In genomic region chr16:33723983-33724382, GRCm38 (mm10) we compare ENCODE assay signal across 13 mouse cellular contexts. TPM values are rescaled to one million over a fixed set of nuclear protein-coding genes. Genes with fewer than 3 reads are reported as not detected.
DNase-seq lines count a peak whose midpoint lies in the region; ATAC-seq and TF ChIP-seq lines count a peak whose summit lies in the region.
"Had no signal": no experiment of that assay in that cellular context is flagged by ENCODE, and none has a peak within 500 bp of the region (broad histone marks: within the 10 kb centered on the region; RNA-seq: fewer than 3 reads in every experiment).

No protein-coding gene starts in this region.

- H3K9ac ChIP-seq in intestine, postnatal 0 days (ENCODE audit: low read depth, low read length), result no peak overlapping the region
- no peak overlapping the region for H3K9ac ChIP-seq in intestine, embryonic 16.5 days (ENCODE audit: low read depth, low read length)
- no peak overlapping the region for H3K9ac ChIP-seq in MEL (ENCODE audit: control insufficient read depth, low read depth, low read length, poor library complexity, severe bottlenecking)
- no peak overlapping the region for H3K9ac ChIP-seq in stomach, postnatal 0 days (ENCODE audit: low read length)
- H3K9ac ChIP-seq: midbrain, embryonic 13.5 days; neural tube, embryonic 13.5 days had no signal

- no peaks in the 10 kb centered on the region; the same call in 1 of the 2 replicates for H3K9me3 ChIP-seq in intestine, postnatal 0 days (ENCODE audit: control insufficient read depth)
- H3K9me3 ChIP-seq in intestine, embryonic 16.5 days (ENCODE audit: control insufficient read depth, low read length), result peaks cover 4% of the 10 kb centered on the region; the same call in 1 of the 2 replicates
- no peaks in the 10 kb centered on the region for H3K9me3 ChIP-seq in MEL (replicated peaks; ENCODE audit: insufficient read depth, low read length)
- no peaks in the 10 kb centered on the region for H3K9me3 ChIP-seq in stomach, postnatal 0 days (ENCODE audit: control insufficient read depth, low read length)
- H3K9me3 ChIP-seq: heart, embryonic 10.5 days; midbrain, embryonic 13.5 days; neural tube, embryonic 13.5 days had no signal

- 94% methylated on average over 3 of the region's 3 CpGs for WGBS in intestine, postnatal 0 days
- 97% methylated on average over 3 of the region's 3 CpGs for WGBS in intestine, embryonic 16.5 days
- WGBS in stomach, postnatal 0 days, result 98% methylated on average over 3 of the region's 3 CpGs

- peaks cover 21% of the 10 kb centered on the region for H3K36me3 ChIP-seq in intestine, postnatal 0 days (ENCODE audit: control insufficient read depth, insufficient read depth)
- H3K36me3 ChIP-seq in intestine, embryonic 16.5 days (ENCODE audit: control insufficient read depth, insufficient read depth, low read length), result peaks cover 11% of the 10 kb centered on the region; the same call in 1 of the 2 replicates
- H3K36me3 ChIP-seq in MEL (ENCODE audit: control insufficient read depth in 1 of 2, insufficient read depth in 2 of 2, low read length in 2 of 2), result 0 out of 4 replicates have a peak, but pooled peaks cover 0 to 2% of the 10 kb centered on the region in 2 experiments
- H3K36me3 ChIP-seq in stomach, postnatal 0 days (ENCODE audit: control insufficient read depth, insufficient read depth, low read length), result peaks cover 14% of the 10 kb centered on the region

- TF ChIP-seq CTCF in intestine, postnatal 0 days (IDR thresholded peaks at IDR 0.05; ENCODE audit: low read depth), result peak; percentile 56
- TF ChIP-seq CTCF in MEL (IDR thresholded peaks at IDR 0.05 in 2 of 3, conservative IDR thresholded peaks at IDR 0.05 in 1 of 3; ENCODE audit: control insufficient read depth in 1 of 3, insufficient read depth in 1 of 3, low read depth in 2 of 3, low read length in 3 of 3, poor library complexity in 1 of 3, severe bottlenecking in 1 of 3), result peak; percentile 19 to 65 (median 42); a peak in 4 of 6 replicates
- peak; percentile 55 for TF ChIP-seq CTCF in stomach, postnatal 0 days (IDR thresholded peaks at IDR 0.05; ENCODE audit: low read depth)

- H3K4me1 ChIP-seq in intestine, postnatal 0 days (replicated peaks; ENCODE audit: control insufficient read depth, insufficient read depth, low read length), result no peaks in the 10 kb centered on the region
- H3K4me1 ChIP-seq in intestine, embryonic 16.5 days (ENCODE audit: control insufficient read depth, insufficient read depth, low read length), result no peaks in the 10 kb centered on the region
- no peaks in the 10 kb centered on the region for H3K4me1 ChIP-seq in MEL (ENCODE audit: control insufficient read depth in 1 of 2, insufficient read depth in 2 of 2, low read length in 2 of 2)
- no peaks in the 10 kb centered on the region for H3K4me1 ChIP-seq in stomach, postnatal 0 days (replicated peaks; ENCODE audit: control insufficient read depth, insufficient read depth)
- H3K4me1 ChIP-seq: midbrain, embryonic 13.5 days; neural tube, embryonic 13.5 days had no signal

- no peak for TF ChIP-seq POLR2A in MEL (IDR thresholded peaks at IDR 0.05; ENCODE audit: control insufficient read depth in 1 of 2, insufficient read depth in 1 of 2, low read depth in 1 of 2, low read length in 2 of 2, poor library complexity in 1 of 2)

- H3K4me3 ChIP-seq in intestine, postnatal 0 days (ENCODE audit: low read depth, low read length), result no peak overlapping the region
- no peak overlapping the region for H3K4me3 ChIP-seq in intestine, embryonic 16.5 days (ENCODE audit: low read length)
- H3K4me3 ChIP-seq in MEL (ENCODE audit: control insufficient read depth in 1 of 2, insufficient read depth in 1 of 2, low read depth in 2 of 2, low read length in 2 of 2), result no peak overlapping the region
- H3K4me3 ChIP-seq in stomach, postnatal 0 days (ENCODE audit: low read depth, low read length), result no peak overlapping the region
- H3K4me3 ChIP-seq: heart, embryonic 10.5 days; midbrain, embryonic 13.5 days; neural tube, embryonic 13.5 days had no signal

- H3K4me2 ChIP-seq in intestine, postnatal 0 days (replicated peaks; ENCODE audit: low read depth), result no peak overlapping the region
- H3K4me2 ChIP-seq in intestine, embryonic 16.5 days (ENCODE audit: low read depth, low read length), result no peak overlapping the region
- H3K4me2 ChIP-seq in stomach, postnatal 0 days (replicated peaks; ENCODE audit: low read depth), result no peak overlapping the region
- H3K4me2 ChIP-seq: midbrain, embryonic 13.5 days; neural tube, embryonic 13.5 days had no signal

- no peaks in the 10 kb centered on the region for H3K27me3 ChIP-seq in intestine, postnatal 0 days (replicated peaks; ENCODE audit: control insufficient read depth, insufficient read depth, low read length)
- no peaks in the 10 kb centered on the region for H3K27me3 ChIP-seq in intestine, embryonic 16.5 days (replicated peaks; ENCODE audit: control insufficient read depth, insufficient read depth, low read length)
- no peaks in the 10 kb centered on the region for H3K27me3 ChIP-seq in MEL (ENCODE audit: control insufficient read depth in 1 of 2, insufficient read depth in 2 of 2, low read length in 2 of 2)
- no peaks in the 10 kb centered on the region for H3K27me3 ChIP-seq in stomach, postnatal 0 days (ENCODE audit: control insufficient read depth, insufficient read depth, low read length)
- H3K27me3 ChIP-seq: midbrain, embryonic 13.5 days; neural tube, embryonic 13.5 days had no signal

- peak; percentile 29 for DNase-seq in lung, postnatal 10 days
- no peak for DNase-seq in lung, postnatal 36 days
- peak; percentile 41 for DNase-seq in MEL (ENCODE audit: low read depth, low spot score)
- no peak for DNase-seq in stomach, postnatal 0 days (ENCODE audit: low spot score)
- DNase-seq in spleen, postnatal 4 days (ENCODE audit: low spot score in 2 of 2), result no peak
- DNase-seq: cerebellum, adult 9-11 months; kidney, adult 8-10 months; thymus, postnatal 14 days had no signal

- TF ChIP-seq RAD21 in MEL (IDR thresholded peaks at IDR 0.05; ENCODE audit: low read depth, low read length), result no peak

- no peaks in the 10 kb centered on the region for H3K79me2 ChIP-seq in MEL (ENCODE audit: control insufficient read depth, insufficient read depth, low read length, poor library complexity)

- H3K27ac ChIP-seq in intestine, postnatal 0 days (ENCODE audit: low read depth, low read length), result no peak overlapping the region
- no peak overlapping the region for H3K27ac ChIP-seq in intestine, embryonic 16.5 days (ENCODE audit: low read length)
- no peak overlapping the region for H3K27ac ChIP-seq in MEL (ENCODE audit: control insufficient read depth, low read depth, low read length)
- H3K27ac ChIP-seq in stomach, postnatal 0 days (replicated peaks), result no peak overlapping the region
- H3K27ac ChIP-seq: heart, embryonic 10.5 days; midbrain, embryonic 13.5 days; neural tube, embryonic 13.5 days had no signal

- ATAC-seq in intestine, postnatal 0 days, result no peak
- ATAC-seq in intestine, embryonic 16.5 days, result no peak
- no peak for ATAC-seq in stomach, postnatal 0 days (ENCODE audit: low FRiP score, low TSS enrichment)
- ATAC-seq: midbrain, embryonic 13.5 days had no signal

- no peak for TF ChIP-seq EP300 in MEL (IDR thresholded peaks at IDR 0.05; ENCODE audit: low read depth in 1 of 2, low read length in 2 of 2)
- TF ChIP-seq EP300 in stomach, postnatal 0 days (optimal IDR thresholded peaks at IDR 0.05), result no peak

TF ChIP-seq in MEL, 35 proteins besides CTCF, POLR2A, EP300 and RAD21:
- TF ChIP-seq NELFE (IDR thresholded peaks at IDR 0.05; ENCODE audit: low read depth, low read length), result no peak
- TF ChIP-seq ZKSCAN1 (IDR thresholded peaks at IDR 0.05; ENCODE audit: low read depth, low read length), result no peak
- no peak for TF ChIP-seq CHD1 (IDR thresholded peaks at IDR 0.05; ENCODE audit: low read depth, low read length)
- no peak for TF ChIP-seq MXI1 (IDR thresholded peaks at IDR 0.05; ENCODE audit: low read depth, low read length)
- no peak for TF ChIP-seq ZMIZ1 (IDR thresholded peaks at IDR 0.05; ENCODE audit: low read depth, low read length)
- no peak for TF ChIP-seq ETS1 (IDR thresholded peaks at IDR 0.05; ENCODE audit: low read depth, low read length)

RNA-seq across cellular contexts. Expression of gene Heg1, which starts 39.8 kb away (rescaled TPM):
- 11.6 and 13.0 TPM in 2 replicates for polyA plus RNA-seq in intestine, postnatal 0 days (2015; fragmentation: Nextera tagmentation; extraction: Ambion mirVana)
- polyA plus RNA-seq in intestine, embryonic 16.5 days (2015; fragmentation: Nextera tagmentation; extraction: Ambion mirVana), result 10.2 and 12.9 TPM in 2 replicates
- 4.1 and 4.5 TPM in 2 replicates for total RNA-seq in MEL (2012; rRNA removed)
- polyA plus RNA-seq in MEL (2012; ENCODE audit: insufficient read depth in 1 of 2, insufficient read length in 2 of 2, low read depth in 1 of 2, low replicate concordance in 2 of 2, missing spikeins in 1 of 2), result 10 to 100 TPM in 1 of 2 experiments, 1 to 10 TPM in 1; 6.9 to 72.0 TPM
- 8.5 and 9.1 TPM in 2 replicates for polyA plus RNA-seq in stomach, postnatal 0 days (2015; fragmentation: Nextera tagmentation; extraction: Ambion mirVana)

Comparison
In these comparisons a context has a peak if more than half of its experiments do, and no peak if none do; other contexts are left out.
1. DNase-seq: peak in lung, postnatal 10 days (single experiment) and MEL (single experiment); none in lung, postnatal 36 days (single experiment), stomach, postnatal 0 days (single experiment) and spleen, postnatal 4 days (0 of 2).
2. Peak in every context shown above with its lines, with median percentiles within 50 percentile points of each other: CTCF ChIP-seq.